Mouse (Mus musculus): ENCODE data around the gene Nckap5.

- TF ChIP-seq ZNF384 (IDR thresholded peaks at IDR 0.05; ENCODE audit: low read depth, low read length) (no peak), CHD2 (IDR thresholded peaks at IDR 0.05; ENCODE audit: low read depth, low read length) (no peak), ZC3H11A (IDR thresholded peaks at IDR 0.05; ENCODE audit: borderline replicate concordance, low read depth, low read length) (no peak), HCFC1 (IDR thresholded peaks at IDR 0.05; ENCODE audit: borderline replicate concordance, insufficient read depth, low read length) (no peak)
Observed at GRCm38 (mm10) chr1:126317345-126317744, 513.3 kb downstream of the Nckap5 start.

Data from ES-E14 (cell line).